ENCODE assay signal across 8 mouse cellular contexts in the genomic region with DNA sequence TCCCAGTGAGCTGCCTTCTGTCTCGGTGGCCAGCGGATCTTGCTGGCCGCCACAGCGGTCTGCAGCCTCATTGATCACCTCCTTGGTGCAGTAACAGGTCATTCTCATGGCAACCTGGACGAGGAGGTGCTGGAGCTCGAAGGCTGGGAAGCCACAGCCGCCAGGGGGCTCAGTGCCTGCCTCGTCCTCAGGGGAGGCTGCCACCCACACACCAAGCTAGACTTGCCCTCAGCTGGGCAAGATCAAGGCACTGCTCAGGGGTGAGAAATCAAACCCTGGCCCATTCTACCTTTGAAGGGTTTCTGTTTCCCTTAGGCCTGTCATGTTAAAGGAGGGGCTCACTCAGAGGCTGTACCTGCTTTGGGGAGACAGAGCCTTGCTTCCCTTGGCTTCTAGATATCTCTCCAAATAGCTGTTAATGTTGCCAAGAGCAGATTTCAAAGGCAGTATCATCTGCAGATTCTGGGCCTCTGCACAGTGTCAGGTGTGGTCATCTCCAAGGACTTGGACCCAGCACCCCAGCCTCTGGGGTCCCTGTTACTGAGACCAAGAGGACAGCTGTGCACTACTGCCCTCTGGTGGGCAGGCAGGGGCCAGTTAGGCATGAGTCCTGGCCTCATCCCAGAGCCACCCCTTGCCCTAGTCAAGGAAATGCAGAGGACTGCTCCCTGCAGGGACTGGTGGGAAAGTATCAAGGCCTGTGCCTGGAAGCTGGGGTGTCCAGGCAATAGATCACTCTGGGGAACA. TPM values are rescaled to one million over a fixed set of nuclear protein-coding genes. Genes with fewer than 3 reads are reported as not detected.
DNase-seq lines count a peak whose midpoint lies in the region; ATAC-seq and TF ChIP-seq lines count a peak whose summit lies in the region.

No protein-coding gene starts in this region.

- peak; percentile 62 for DNase-seq in gastrocnemius, adult 2 months
- DNase-seq in gastrocnemius, postnatal 25 days, result no peak
- peak; percentile 54 to 72 for DNase-seq in adrenal gland, postnatal 36 days
- DNase-seq in lung, postnatal 14 days, result peak; percentile 54

- TF ChIP-seq CTCF in gastrocnemius, adult 2 months (IDR thresholded peaks at IDR 0.05), result peak; percentile 68
- peak; percentile 82 for TF ChIP-seq CTCF in C2C12 (IDR thresholded peaks at IDR 0.05; ENCODE audit: control insufficient read depth, insufficient read depth, insufficient read length)

- no peak overlapping the region for H3ac ChIP-seq in C2C12 (ENCODE audit: control insufficient read depth, insufficient read length, low read depth)

- peaks cover 12% of the 10 kb centered on the region for H3K27me3 ChIP-seq in C2C12 (ENCODE audit: control insufficient read depth, insufficient read depth, insufficient read length)
- no peaks in the 10 kb centered on the region for H3K27me3 ChIP-seq in forebrain, embryonic 16.5 days (replicated peaks; ENCODE audit: control insufficient read depth, insufficient read depth, low read length)
- no peaks in the 10 kb centered on the region for H3K27me3 ChIP-seq in intestine, embryonic 16.5 days (replicated peaks; ENCODE audit: control insufficient read depth, insufficient read depth, low read length)
- H3K27me3 ChIP-seq in stomach, embryonic 15.5 days (replicated peaks), result no peaks in the 10 kb centered on the region

- no peaks in the 10 kb centered on the region for H3K79me3 ChIP-seq in C2C12 (ENCODE audit: low read depth)

- H3K4me1 ChIP-seq in forebrain, embryonic 16.5 days (replicated peaks; ENCODE audit: control insufficient read depth, insufficient read depth, low read length), result no peaks in the 10 kb centered on the region
- H3K4me1 ChIP-seq in intestine, embryonic 16.5 days (ENCODE audit: control insufficient read depth, insufficient read depth, low read length), result peaks cover 4% of the 10 kb centered on the region; the same call in 1 of the 2 replicates
- no peaks in the 10 kb centered on the region for H3K4me1 ChIP-seq in stomach, embryonic 15.5 days

- H3K9ac ChIP-seq in forebrain, embryonic 16.5 days (replicated peaks; ENCODE audit: low read depth, low read length), result no peak overlapping the region
- no peak overlapping the region for H3K9ac ChIP-seq in intestine, embryonic 16.5 days (ENCODE audit: low read depth, low read length)
- H3K9ac ChIP-seq in stomach, embryonic 15.5 days, result no peak overlapping the region

- ATAC-seq in forebrain, embryonic 16.5 days, result peak; percentile 47; the same call in 1 of the 2 replicates
- ATAC-seq in intestine, embryonic 16.5 days, result peak; percentile 76
- ATAC-seq in stomach, embryonic 15.5 days (ENCODE audit: insufficient read depth, low FRiP score, low read depth), result peak; percentile 49; the same call in 1 of the 2 replicates

- no peaks in the 10 kb centered on the region for H3K36me3 ChIP-seq in C2C12 (ENCODE audit: control insufficient read depth, insufficient read depth)
- H3K36me3 ChIP-seq in forebrain, embryonic 16.5 days (ENCODE audit: control insufficient read depth, insufficient read depth), result no peaks in the 10 kb centered on the region
- no peaks in the 10 kb centered on the region for H3K36me3 ChIP-seq in intestine, embryonic 16.5 days (ENCODE audit: control insufficient read depth, insufficient read depth, low read length)
- H3K36me3 ChIP-seq in stomach, embryonic 15.5 days, result no peaks in the 10 kb centered on the region

- H3K79me2 ChIP-seq in C2C12 (ENCODE audit: control insufficient read depth, insufficient read depth), result no peaks in the 10 kb centered on the region

- no peaks in the 10 kb centered on the region for H3K9me3 ChIP-seq in forebrain, embryonic 16.5 days (ENCODE audit: control insufficient read depth, low read length)
- H3K9me3 ChIP-seq in intestine, embryonic 16.5 days (ENCODE audit: control insufficient read depth, low read length), result no peaks in the 10 kb centered on the region
- H3K9me3 ChIP-seq in stomach, embryonic 15.5 days, result no peaks in the 10 kb centered on the region

- no peak overlapping the region for H3K4me2 ChIP-seq in forebrain, embryonic 16.5 days (ENCODE audit: low read length)
- no peak overlapping the region for H3K4me2 ChIP-seq in intestine, embryonic 16.5 days (ENCODE audit: low read depth, low read length)
- H3K4me2 ChIP-seq in stomach, embryonic 15.5 days, result no peak overlapping the region

- no peak overlapping the region for H3K27ac ChIP-seq in gastrocnemius, adult 2 months
- no peak overlapping the region for H3K27ac ChIP-seq in forebrain, embryonic 16.5 days (ENCODE audit: low read length)
- H3K27ac ChIP-seq in intestine, embryonic 16.5 days (ENCODE audit: low read length), result no peak overlapping the region
- H3K27ac ChIP-seq in stomach, embryonic 15.5 days, result no peak overlapping the region

- WGBS in forebrain, embryonic 16.5 days, result 22% methylated on average over 8 of the region's 8 CpGs
- WGBS in intestine, embryonic 16.5 days, result 28% methylated on average over 8 of the region's 8 CpGs
- WGBS in stomach, embryonic 15.5 days, result 10% methylated on average over 8 of the region's 8 CpGs

- intact Hi-C loops in gastrocnemius, adult 2 months (cut with DNase I), result no loop called here

- no peak overlapping the region for H3K4me3 ChIP-seq in gastrocnemius, adult 2 months
- no peak overlapping the region for H3K4me3 ChIP-seq in C2C12 (ENCODE audit: insufficient read depth, poor library complexity, severe bottlenecking)
- no peak overlapping the region for H3K4me3 ChIP-seq in forebrain, embryonic 16.5 days (replicated peaks; ENCODE audit: low read length)
- no peak overlapping the region for H3K4me3 ChIP-seq in intestine, embryonic 16.5 days (ENCODE audit: low read length)
- H3K4me3 ChIP-seq in stomach, embryonic 15.5 days (replicated peaks), result no peak overlapping the region

TF ChIP-seq in C2C12, 6 proteins besides CTCF, POLR2A, EP300 and RAD21:
- TF ChIP-seq MAX (IDR thresholded peaks at IDR 0.05) (no peak), FOSL1 (IDR thresholded peaks at IDR 0.05; ENCODE audit: insufficient read depth, low read length, poor library complexity, severe bottlenecking) (no peak), CEBPB (IDR thresholded peaks at IDR 0.05; ENCODE audit: low read depth) (no peak), MYOD1 (IDR thresholded peaks at IDR 0.05; ENCODE audit: control insufficient read depth, insufficient read length, low read depth) (no peak), MYOG (IDR thresholded peaks at IDR 0.05; ENCODE audit: control insufficient read depth, extremely low read depth, insufficient read length) (no peak)

RNA-seq across cellular contexts. Expression of a gene that starts 18.0 kb away (rescaled TPM):
- total RNA-seq in gastrocnemius, adult 2 months (2021), result 10 to 100 TPM; 36.5 to 47.4 TPM
- total RNA-seq in gastrocnemius, postnatal 25 days (2021), result 10 to 100 TPM; 44.8 to 46.9 TPM
- polyA plus RNA-seq in C2C12 (2012; fragmentation: generic; extraction: Trizol), result 94.7 TPM
- 10 to 100 TPM; 62.3 to 68.9 TPM for total RNA-seq in adrenal gland, postnatal 36 days (2021)
- 92.2 and 93.9 TPM in 2 replicates for polyA plus RNA-seq in forebrain, embryonic 16.5 days (2015; fragmentation: Nextera tagmentation; extraction: Ambion mirVana)
- polyA plus RNA-seq in intestine, embryonic 16.5 days (2015; fragmentation: Nextera tagmentation; extraction: Ambion mirVana), result 152 and 158 TPM in 2 replicates
- 137 TPM in 2 replicates for polyA plus RNA-seq in stomach, embryonic 15.5 days (2015; fragmentation: Nextera tagmentation; extraction: Ambion mirVana)

RNA-seq across cellular contexts. Expression of a gene that starts 18.0 kb away (rescaled TPM):
- total RNA-seq in gastrocnemius, adult 2 months (2021), result 100 to 1,000 TPM; 406 to 531 TPM
- 100 to 1,000 TPM; 429 to 436 TPM for total RNA-seq in gastrocnemius, postnatal 25 days (2021)
- 288 TPM for polyA plus RNA-seq in C2C12 (2012; fragmentation: generic; extraction: Trizol)
- total RNA-seq in adrenal gland, postnatal 36 days (2021), result 100 to 1,000 TPM; 240 to 275 TPM
- 313 and 333 TPM in 2 replicates for polyA plus RNA-seq in forebrain, embryonic 16.5 days (2015; fragmentation: Nextera tagmentation; extraction: Ambion mirVana)
- polyA plus RNA-seq in intestine, embryonic 16.5 days (2015; fragmentation: Nextera tagmentation; extraction: Ambion mirVana), result 516 and 539 TPM in 2 replicates
- 402 and 412 TPM in 2 replicates for polyA plus RNA-seq in stomach, embryonic 15.5 days (2015; fragmentation: Nextera tagmentation; extraction: Ambion mirVana)

RNA-seq across cellular contexts. Expression of a gene that starts 50.1 kb away (rescaled TPM):
- total RNA-seq in gastrocnemius, adult 2 months (2021), result not detected
- not detected for total RNA-seq in gastrocnemius, postnatal 25 days (2021)
- polyA plus RNA-seq in C2C12 (2012; fragmentation: generic; extraction: Trizol), result not detected
- not detected for total RNA-seq in adrenal gland, postnatal 36 days (2021)
- 0.14 TPM in 1 of 2 replicates, not detected in the other for polyA plus RNA-seq in forebrain, embryonic 16.5 days (2015; fragmentation: Nextera tagmentation; extraction: Ambion mirVana)
- 0.42 and 0.44 TPM in 2 replicates for polyA plus RNA-seq in intestine, embryonic 16.5 days (2015; fragmentation: Nextera tagmentation; extraction: Ambion mirVana)
- 0.12 and 0.19 TPM in 2 replicates for polyA plus RNA-seq in stomach, embryonic 15.5 days (2015; fragmentation: Nextera tagmentation; extraction: Ambion mirVana)
